Mouse (Mus musculus): ENCODE measurements around the gene Tjp2. TPM values are rescaled to one million over a fixed set of nuclear protein-coding genes. Genes with fewer than 3 reads are reported as not detected.

The Tjp2 gene
- polyA plus RNA-seq, 1 experiment from 2014 or later = 18.1 TPM

Other genes starting within 250 kb of the Tjp2 start
- 0.77 and 1.7 TPM in 2 replicates for gene Fam189a2, start 194.0 kb downstream of the Tjp2 start, polyA plus RNA-seq (2014; fragmentation: Nextera tagmentation; extraction: Ambion mirVana)
- gene Fxn, start 55.6 kb upstream of the Tjp2 start, polyA plus RNA-seq (2014; fragmentation: Nextera tagmentation; extraction: Ambion mirVana) = 49.0 and 49.3 TPM in 2 replicates